Mouse (Mus musculus) heart, postnatal 0 days (tissue): ENCODE data around the gene Bgn.

Experiments used
- CTCF ChIP-seq: IDR thresholded peaks from 2 replicates; pipeline ENCODE4 v1.5.1; 2016; ENCODE audit warnings: antibody characterized with exemption, control low read depth, low read depth
- EP300 ChIP-seq: IDR thresholded peaks from 2 replicates; pipeline ENCODE4 v1.6.1; 2016; ENCODE audit warnings: antibody characterized with exemption, low read depth

DNA sequence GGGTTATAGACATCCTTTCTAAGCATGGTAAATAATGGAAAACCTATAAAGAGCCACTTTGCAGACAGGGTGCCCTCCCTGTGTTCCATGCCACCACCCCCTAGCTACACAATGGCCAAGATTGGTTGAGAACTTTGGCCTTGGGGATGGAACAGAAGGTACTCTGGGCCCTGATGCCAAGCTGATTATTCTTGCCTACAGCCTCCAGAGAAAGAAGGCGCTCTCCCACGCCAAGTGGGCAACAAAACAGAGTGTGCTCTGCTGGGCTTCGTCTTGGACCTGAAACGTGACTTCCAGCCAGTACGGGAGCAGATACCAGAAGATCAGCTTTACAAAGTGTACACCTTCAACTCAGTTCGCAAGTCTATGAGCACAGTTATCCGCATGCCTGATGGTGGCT is 54.5 kb downstream of the Bgn start:
- TF ChIP-seq CTCF (no peak), EP300 (no peak)
